Mouse (Mus musculus): ENCODE results near the gene Arpp19.
A peak's percentile ranks its signal among the peaks of the same experiment; 100 is the strongest.

Arpp19 gene

GRCm38 (mm10) chr9:75040566-75040965 lies 3.2 kb downstream of the Arpp19 start:
- DNase-seq: peak; percentile 23

GRCm38 (mm10) chr9:75041840-75042525 lies 4.6 kb downstream of the Arpp19 start:
- DNase-seq: no peak

DNA sequence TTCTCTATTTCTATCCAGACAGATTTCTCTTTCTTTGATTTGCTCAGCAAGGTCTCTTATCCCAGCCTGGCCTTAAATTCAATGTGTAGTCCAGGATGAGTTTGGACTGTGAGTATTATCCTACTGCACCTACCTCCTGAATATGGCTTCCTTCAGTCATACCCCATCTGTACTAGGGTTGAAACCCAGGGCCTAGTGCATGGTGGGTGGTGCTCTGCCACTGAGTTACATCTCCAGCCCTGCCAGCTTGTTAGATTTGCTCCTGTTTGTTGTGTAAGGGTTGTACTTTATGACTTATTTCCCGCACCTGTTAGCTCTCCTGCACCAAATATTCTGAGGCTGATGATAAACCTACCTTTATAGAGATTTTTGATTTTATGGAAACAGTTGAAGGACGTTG lies 5.8 kb downstream of the Arpp19 start:
- DNase-seq: no peak

- DNase-seq: no peak
These were observed 9.7 kb downstream of the Arpp19 start for GRCm38 (mm10) chr9:75047079-75047478.

- no peak for DNase-seq
These were observed 11.7 kb downstream of the Arpp19 start for GRCm38 (mm10) chr9:75049100-75049499.

- peak; percentile 40 for DNase-seq
These were observed 12.6 kb downstream of the Arpp19 start for GRCm38 (mm10) chr9:75050003-75050402.

DNA sequence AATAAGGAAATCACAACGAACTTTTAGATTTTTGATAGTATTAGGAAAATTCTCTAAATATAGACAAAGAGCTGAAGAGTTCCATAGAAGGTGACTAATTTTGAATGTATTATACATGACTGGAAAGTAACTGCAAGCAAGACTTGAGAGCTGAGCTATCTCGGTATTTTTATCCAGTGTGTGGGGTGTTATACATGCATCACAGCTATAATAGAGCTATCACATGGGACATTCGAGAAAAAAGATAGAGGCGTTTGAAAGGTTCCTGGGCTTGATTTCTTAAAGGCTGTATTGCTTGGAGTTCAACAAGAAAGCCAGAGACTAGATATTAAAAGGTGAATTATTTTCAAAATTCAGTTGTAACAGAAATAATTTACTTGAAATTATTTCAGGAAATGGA lies 14.4 kb downstream of the Arpp19 start:
- no peak for DNase-seq

DNA sequence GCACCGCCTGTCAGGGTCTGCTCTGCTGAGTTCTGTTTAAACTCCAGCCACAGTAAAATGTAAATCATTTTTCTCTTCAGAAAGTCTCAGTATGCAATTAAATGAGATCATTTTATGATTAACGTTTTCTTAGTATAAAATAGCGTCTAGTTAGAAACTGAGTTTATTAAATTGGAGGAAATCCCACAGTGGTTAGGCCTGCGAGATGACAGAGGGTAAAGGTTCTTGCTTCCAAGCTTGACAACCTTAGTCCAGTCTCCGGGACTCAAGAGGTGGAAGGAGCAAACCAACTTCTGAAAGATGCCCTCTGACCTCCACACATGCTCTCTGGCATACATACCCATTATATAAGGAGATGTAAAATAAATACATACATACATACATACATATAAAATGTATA lies 17.6 kb downstream of the Arpp19 start:
- DNase-seq: peak; percentile 18

GRCm38 (mm10) chr9:75064678-75065331 lies 27.4 kb downstream of the Arpp19 start:
- DNase-seq: no peak

DNA sequence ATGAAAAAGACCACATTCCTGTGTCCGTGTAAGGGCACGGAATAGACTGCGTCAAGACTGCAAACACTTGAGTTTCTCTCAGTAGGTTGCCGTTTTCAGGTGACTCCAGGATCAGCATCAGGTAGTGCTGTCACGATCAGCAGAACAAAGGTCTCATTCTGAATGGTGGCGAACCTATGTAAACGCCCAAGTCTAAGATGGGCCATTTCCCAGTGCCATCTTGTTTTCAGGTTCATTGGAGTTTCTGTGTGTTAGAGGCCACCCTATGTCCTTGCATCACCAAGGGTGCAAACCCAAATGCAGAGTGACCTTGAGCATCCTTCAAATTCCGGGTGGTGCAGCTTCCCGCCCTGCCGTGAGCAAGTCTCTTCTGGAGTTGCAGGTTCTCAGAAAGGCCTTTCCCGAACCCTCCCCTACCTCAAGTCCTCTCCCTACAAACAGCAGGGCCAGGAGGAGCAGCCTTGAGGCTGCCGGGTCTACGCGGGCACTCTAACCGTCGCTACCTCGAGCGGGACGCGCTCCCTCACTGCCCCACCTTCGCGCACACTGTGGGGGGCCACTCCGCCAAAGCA lies 33.1 kb downstream of the Arpp19 start, which contains the start of gene Myo5a:
TSS of gene Myo5a (plus strand) at position 559 of the 572 bp plus-strand sequence.
- no peak for DNase-seq

- DNase-seq: peak; percentile 52
These were observed 33.8 kb downstream of the Arpp19 start for GRCm38 (mm10) chr9:75071029-75071705.

GRCm38 (mm10) chr9:75071706-75072192 lies 34.3 kb downstream of the Arpp19 start:
- DNase-seq: no peak

GRCm38 (mm10) chr9:75072361-75072760 lies 34.9 kb downstream of the Arpp19 start:
- no peak for DNase-seq

DNA sequence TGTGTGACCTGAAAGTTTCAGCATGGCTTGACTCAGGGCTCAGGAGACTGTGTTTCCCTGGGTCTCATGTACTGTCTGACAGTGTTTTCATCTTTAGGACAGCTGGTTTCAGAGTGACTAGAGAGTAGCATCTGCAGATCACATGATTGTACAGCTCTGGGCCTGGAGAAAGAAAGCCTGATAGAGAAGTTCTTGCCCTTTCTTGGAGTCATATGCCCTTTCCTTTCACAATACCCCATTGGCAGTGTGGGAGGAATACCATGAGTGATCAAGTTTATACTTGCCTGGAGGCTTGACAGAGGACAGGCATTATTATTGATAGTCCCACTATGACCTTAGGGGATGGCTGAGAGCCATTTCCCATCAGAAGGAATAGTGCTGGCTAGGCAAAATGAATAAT lies 39.8 kb downstream of the Arpp19 start:
- DNase-seq: no peak

DNA sequence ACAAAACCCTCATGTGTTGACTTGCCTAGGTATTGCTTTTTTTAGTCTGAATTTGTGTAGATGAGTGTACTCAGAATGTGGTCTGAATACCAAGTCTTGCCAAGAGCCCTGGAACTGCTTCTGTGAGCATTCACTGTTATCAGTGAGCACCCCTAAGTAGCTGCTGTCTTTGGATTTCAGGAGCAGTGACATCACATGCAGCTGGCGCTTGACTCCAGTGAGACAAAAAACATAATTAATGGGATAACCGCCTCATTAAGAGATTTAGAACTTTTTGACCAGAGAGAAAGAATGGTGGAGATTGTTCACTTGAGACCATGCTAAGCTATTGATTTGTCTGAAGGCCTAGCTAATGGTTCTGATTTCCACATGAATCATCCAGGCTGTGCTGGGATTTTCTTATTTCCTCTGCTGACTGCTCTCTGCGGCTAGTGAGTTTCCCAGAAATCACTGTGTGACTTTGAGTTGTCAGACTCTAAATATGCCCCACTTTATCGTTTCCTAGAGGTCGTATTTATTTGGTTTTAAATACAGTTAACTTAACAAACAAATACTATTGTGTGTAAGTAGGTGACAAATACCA lies 47.9 kb downstream of the Arpp19 start:
- DNase-seq: no peak

DNA sequence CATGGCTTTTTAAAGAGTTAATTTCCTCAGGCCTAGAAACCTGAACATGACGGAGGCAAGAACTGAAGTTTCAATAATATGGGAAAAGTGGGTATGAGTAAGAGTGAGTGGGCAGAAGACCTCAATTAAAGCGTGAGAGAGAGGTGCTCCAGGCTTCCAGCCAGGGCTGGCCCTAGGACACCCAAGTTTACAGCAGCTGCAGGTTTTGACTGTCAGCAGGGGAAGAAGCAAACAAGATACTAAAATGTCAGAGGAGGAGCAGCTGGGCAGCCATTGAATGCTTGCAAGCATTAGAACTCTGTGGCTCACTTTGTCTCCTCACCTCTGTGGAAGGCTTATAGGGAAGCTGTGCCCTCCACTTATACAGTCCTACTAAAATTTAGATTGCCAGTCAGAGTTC lies 50.4 kb downstream of the Arpp19 start:
- no peak for DNase-seq

DNA sequence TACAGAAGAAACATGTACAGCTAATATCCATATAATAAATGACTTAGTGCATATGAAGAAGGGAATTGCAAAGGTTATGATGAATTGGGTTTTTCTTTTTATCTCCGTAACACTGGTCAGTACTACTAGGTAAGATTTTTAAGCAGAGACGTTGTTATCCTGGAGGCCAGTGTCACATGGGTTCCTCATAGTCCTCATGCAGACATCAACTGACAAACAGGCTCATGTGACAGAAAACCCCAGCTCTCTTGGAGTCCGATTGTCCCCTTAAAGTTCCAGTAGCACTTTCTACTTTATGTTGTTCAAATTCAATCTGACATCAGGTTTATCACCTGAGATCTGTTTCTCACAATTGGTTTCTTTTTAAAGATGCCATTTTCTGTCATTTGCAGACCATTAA lies 51.9 kb downstream of the Arpp19 start:
- no peak for DNase-seq

DNA sequence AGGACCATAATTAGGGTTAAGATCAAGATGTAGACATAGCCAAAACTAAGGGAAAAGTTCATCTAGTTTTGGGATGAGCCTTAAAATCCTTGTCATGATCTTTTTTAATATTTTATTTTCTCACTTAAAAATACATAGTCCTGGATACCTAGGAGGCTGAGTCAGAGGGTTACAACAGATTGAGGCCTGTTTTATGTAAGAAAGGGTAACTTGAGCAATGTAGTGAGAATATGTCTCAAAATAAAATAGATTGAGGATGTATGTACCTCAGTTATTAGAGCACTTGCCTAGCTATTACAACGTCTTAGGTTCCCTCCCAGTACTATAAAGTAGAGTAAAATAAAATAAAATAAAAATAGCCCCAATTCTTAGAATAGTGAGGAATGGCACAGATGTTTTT lies 54.7 kb downstream of the Arpp19 start:
- DNase-seq: no peak

- DNase-seq: no peak
These were observed 57.3 kb downstream of the Arpp19 start for GRCm38 (mm10) chr9:75094762-75095161.

- no peak for DNase-seq
These were observed 61.5 kb downstream of the Arpp19 start for GRCm38 (mm10) chr9:75098937-75099336.

- DNase-seq: no peak
These were observed 62.9 kb downstream of the Arpp19 start for GRCm38 (mm10) chr9:75100157-75100781.

DNA sequence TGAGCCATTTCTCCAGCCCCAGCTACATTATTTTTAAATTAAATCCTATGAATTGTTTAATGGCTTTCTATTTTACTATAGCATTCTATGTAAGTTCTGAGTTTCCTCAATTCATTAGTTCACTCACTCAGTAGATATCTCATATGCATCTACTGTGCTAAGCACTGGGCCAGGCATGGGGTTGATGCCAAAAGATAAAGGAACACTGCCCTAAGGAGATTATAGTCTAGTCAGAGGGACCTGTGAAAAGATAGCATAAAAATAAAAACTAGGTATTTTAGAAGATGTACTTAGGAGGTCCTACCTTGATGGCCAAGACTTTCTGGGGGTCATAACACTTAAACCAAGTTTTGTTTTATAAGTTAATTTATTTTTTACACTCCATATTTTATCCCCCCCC lies 64.7 kb downstream of the Arpp19 start:
- no peak for DNase-seq
